Mouse (Mus musculus): ENCODE results near the gene Pnkd. TPM values are rescaled to one million over a fixed set of nuclear protein-coding genes. Genes with fewer than 3 reads are reported as not detected.
"Not testable (repeated sequence)": the region's sequence is repeated elsewhere in the genome, so short reads cannot be mapped to it uniquely, and the experiment has no call there.

The Pnkd gene
- polyA plus RNA-seq, 1 experiment from 2014 or later: 288 TPM

GRCm38 (mm10) chr1:74334607-74335006 is 49.9 kb downstream of the Pnkd start:
- Histone ChIP-seq H3K9ac (no peak overlapping the region), H3K9me3 (replicated peaks) (no peaks in the 10 kb centered on the region), H3K36me3 (no peaks in the 10 kb centered on the region), H3K4me3 (no peak overlapping the region), H3K4me2 (peak overlapping the region; percentile 0; the same call in 1 of the 2 replicates), H3K4me1 (replicated peaks) (peaks cover 73% of the 10 kb centered on the region), H3K27ac (peak overlapping the region; percentile 55), H3K27me3 (no peaks in the 10 kb centered on the region)
- no peak for ATAC-seq (replicated peaks; ENCODE audit: insufficient number of reproducible peaks, insufficient read depth, low FRiP score, low read depth)
- 82% methylated on average over 3 of the region's 3 CpGs for WGBS

GRCm38 (mm10) chr1:74335033-74335432 is 50.3 kb downstream of the Pnkd start:
- Histone ChIP-seq H3K9me3 (replicated peaks) (no peaks in the 10 kb centered on the region), H3K27ac (peak overlapping the region; percentile 55), H3K36me3 (no peaks in the 10 kb centered on the region), H3K4me3 (no peak overlapping the region), H3K9ac (no peak overlapping the region), H3K4me1 (replicated peaks) (peaks cover 71% of the 10 kb centered on the region), H3K27me3 (no peaks in the 10 kb centered on the region), H3K4me2 (no peak overlapping the region; the same call in 1 of the 2 replicates)
- WGBS: 57% methylated on average over 4 of the region's 4 CpGs
- ATAC-seq (replicated peaks; ENCODE audit: insufficient number of reproducible peaks, insufficient read depth, low FRiP score, low read depth): no peak

- H3K9me3 ChIP-seq (replicated peaks): no peaks in the 10 kb centered on the region
- H3K4me2 ChIP-seq: no peak overlapping the region
- no peak overlapping the region for H3K4me3 ChIP-seq
- H3K9ac ChIP-seq: no peak overlapping the region
- no peaks in the 10 kb centered on the region for H3K36me3 ChIP-seq
- H3K4me1 ChIP-seq (replicated peaks): peaks cover 70% of the 10 kb centered on the region
- H3K27me3 ChIP-seq: no peaks in the 10 kb centered on the region
- no peak for ATAC-seq (replicated peaks; ENCODE audit: insufficient number of reproducible peaks, insufficient read depth, low FRiP score, low read depth)
- WGBS: 65% methylated on average over 6 of the region's 6 CpGs
- peak overlapping the region; percentile 55; the same call in 1 of the 2 replicates for H3K27ac ChIP-seq
Measured at GRCm38 (mm10) chr1:74335436-74336170, 50.9 kb downstream of the Pnkd start.

GRCm38 (mm10) chr1:74337241-74337771 is 52.6 kb downstream of the Pnkd start:
- H3K36me3 ChIP-seq: no peaks in the 10 kb centered on the region
- no peaks in the 10 kb centered on the region for H3K9me3 ChIP-seq (replicated peaks)
- no peak overlapping the region for H3K9ac ChIP-seq
- H3K27ac ChIP-seq: peak overlapping the region; percentile 79
- H3K4me1 ChIP-seq (replicated peaks): peaks cover 54% of the 10 kb centered on the region
- 57% methylated on average over 3 of the region's 3 CpGs for WGBS
- H3K4me3 ChIP-seq: no peak overlapping the region
- no peak overlapping the region for H3K4me2 ChIP-seq
- H3K27me3 ChIP-seq: no peaks in the 10 kb centered on the region
- ATAC-seq (replicated peaks; ENCODE audit: insufficient number of reproducible peaks, insufficient read depth, low FRiP score, low read depth): no peak

GRCm38 (mm10) chr1:74338013-74338412 is 53.3 kb downstream of the Pnkd start:
- Histone ChIP-seq H3K9ac (no peak overlapping the region), H3K27ac (no peak overlapping the region), H3K36me3 (no peaks in the 10 kb centered on the region), H3K4me3 (no peak overlapping the region), H3K4me2 (no peak overlapping the region), H3K9me3 (replicated peaks) (no peaks in the 10 kb centered on the region), H3K4me1 (replicated peaks) (peaks cover 54% of the 10 kb centered on the region), H3K27me3 (no peaks in the 10 kb centered on the region)
- no peak for ATAC-seq (replicated peaks; ENCODE audit: insufficient number of reproducible peaks, insufficient read depth, low FRiP score, low read depth)
- 72% methylated on average over 5 of the region's 5 CpGs for WGBS

- 74% methylated on average over 4 of the region's 4 CpGs for WGBS
Measured at GRCm38 (mm10) chr1:74338626-74339025, 53.9 kb downstream of the Pnkd start.

GRCm38 (mm10) chr1:74339917-74340316 is 55.2 kb downstream of the Pnkd start:
- Histone ChIP-seq H3K36me3 (no peaks in the 10 kb centered on the region), H3K27ac (no peak overlapping the region), H3K4me1 (replicated peaks) (peaks cover 45% of the 10 kb centered on the region), H3K4me3 (no peak overlapping the region), H3K27me3 (no peaks in the 10 kb centered on the region), H3K9ac (no peak overlapping the region), H3K4me2 (no peak overlapping the region), H3K9me3 (replicated peaks) (no peaks in the 10 kb centered on the region)
- WGBS: 80% methylated on average over 9 of the region's 9 CpGs
- no peak for ATAC-seq (replicated peaks; ENCODE audit: insufficient number of reproducible peaks, insufficient read depth, low FRiP score, low read depth)

More at GRCm38 (mm10) chr1:74338626-74339025, 53.9 kb downstream of the Pnkd start:
- no peak for ATAC-seq (replicated peaks; ENCODE audit: insufficient number of reproducible peaks, insufficient read depth, low FRiP score, low read depth)
- Histone ChIP-seq H3K4me3 (no peak overlapping the region), H3K27ac (no peak overlapping the region), H3K4me1 (replicated peaks) (peaks cover 54% of the 10 kb centered on the region), H3K36me3 (no peaks in the 10 kb centered on the region), H3K9me3 (replicated peaks) (no peaks in the 10 kb centered on the region), H3K27me3 (no peaks in the 10 kb centered on the region), H3K4me2 (no peak overlapping the region), H3K9ac (no peak overlapping the region)

- no peak overlapping the region for H3K27ac ChIP-seq
- H3K9me3 ChIP-seq (replicated peaks): no peaks in the 10 kb centered on the region
- WGBS: 91% methylated on average over 6 of the region's 6 CpGs
- no peak overlapping the region for H3K9ac ChIP-seq
- peaks cover 41% of the 10 kb centered on the region for H3K4me1 ChIP-seq (replicated peaks)
- ATAC-seq (replicated peaks; ENCODE audit: insufficient number of reproducible peaks, insufficient read depth, low FRiP score, low read depth): no peak
- no peak overlapping the region for H3K4me2 ChIP-seq
- H3K36me3 ChIP-seq: no peaks in the 10 kb centered on the region
- H3K4me3 ChIP-seq: no peak overlapping the region
- no peaks in the 10 kb centered on the region for H3K27me3 ChIP-seq
Measured at GRCm38 (mm10) chr1:74340361-74340764, 55.6 kb downstream of the Pnkd start.

GRCm38 (mm10) chr1:74340992-74341391 is 56.3 kb downstream of the Pnkd start:
- not testable (repeated sequence) for H3K36me3 ChIP-seq; H3K9ac ChIP-seq; ATAC-seq (replicated peaks; ENCODE audit: insufficient number of reproducible peaks, insufficient read depth, low FRiP score, low read depth); H3K4me3 ChIP-seq; H3K27me3 ChIP-seq; H3K4me2 ChIP-seq; H3K27ac ChIP-seq; H3K9me3 ChIP-seq (replicated peaks)
- 93% methylated on average over 4 of the region's 4 CpGs for WGBS
- peaks cover 36% of the 10 kb centered on the region for H3K4me1 ChIP-seq (replicated peaks)

- peaks cover 33% of the 10 kb centered on the region for H3K4me1 ChIP-seq (replicated peaks)
- H3K9me3 ChIP-seq (replicated peaks): no peaks in the 10 kb centered on the region
- no peak for ATAC-seq (replicated peaks; ENCODE audit: insufficient number of reproducible peaks, insufficient read depth, low FRiP score, low read depth)
- H3K27me3 ChIP-seq: no peaks in the 10 kb centered on the region
- H3K36me3 ChIP-seq: no peaks in the 10 kb centered on the region
- WGBS: 71% methylated on average over 7 of the region's 7 CpGs
- no peak overlapping the region for H3K27ac ChIP-seq
- no peak overlapping the region for H3K4me2 ChIP-seq
- no peak overlapping the region for H3K4me3 ChIP-seq
- H3K9ac ChIP-seq: no peak overlapping the region
Measured at GRCm38 (mm10) chr1:74341898-74342297, 57.2 kb downstream of the Pnkd start.

- H3K4me2 ChIP-seq: no peak overlapping the region
- no peaks in the 10 kb centered on the region for H3K27me3 ChIP-seq
- no peak overlapping the region for H3K27ac ChIP-seq
- no peaks in the 10 kb centered on the region for H3K36me3 ChIP-seq
- no peak overlapping the region for H3K9ac ChIP-seq
- 80% methylated on average over 1 of the region's 1 CpGs for WGBS
- H3K9me3 ChIP-seq (replicated peaks): no peaks in the 10 kb centered on the region
- H3K4me1 ChIP-seq (replicated peaks): peaks cover 29% of the 10 kb centered on the region
- no peak for ATAC-seq (replicated peaks; ENCODE audit: insufficient number of reproducible peaks, insufficient read depth, low FRiP score, low read depth)
- H3K4me3 ChIP-seq: no peak overlapping the region
Measured at GRCm38 (mm10) chr1:74342308-74342707, 57.6 kb downstream of the Pnkd start.

GRCm38 (mm10) chr1:74343161-74343560 is 58.4 kb downstream of the Pnkd start:
- WGBS: 82% methylated on average over 5 of the region's 5 CpGs
- Histone ChIP-seq H3K9ac (no peak overlapping the region), H3K4me3 (no peak overlapping the region), H3K9me3 (replicated peaks) (no peaks in the 10 kb centered on the region), H3K4me2 (no peak overlapping the region), H3K36me3 (peaks cover 4% of the 10 kb centered on the region; the same call in 1 of the 2 replicates), H3K27me3 (no peaks in the 10 kb centered on the region), H3K27ac (no peak overlapping the region), H3K4me1 (replicated peaks) (peaks cover 22% of the 10 kb centered on the region)
- ATAC-seq (replicated peaks; ENCODE audit: insufficient number of reproducible peaks, insufficient read depth, low FRiP score, low read depth): no peak
